In genomic region chr9:53921061-53921460, GRCm38 (mm10) we compare ENCODE assay signal across 24 mouse cellular contexts. TPM values are rescaled to one million over a fixed set of nuclear protein-coding genes. Genes with fewer than 3 reads are reported as not detected.
A peak's percentile ranks its signal among the peaks of the same experiment; 100 is the strongest.
DNase-seq lines count a peak whose midpoint lies in the region; ATAC-seq and TF ChIP-seq lines count a peak whose summit lies in the region.
"Had no signal": no experiment of that assay in that cellular context is flagged by ENCODE, and none has a peak within 500 bp of the region (broad histone marks: within the 10 kb centered on the region; RNA-seq: fewer than 3 reads in every experiment).

No protein-coding gene starts in this region.

- no peak overlapping the region for H3K4me3 ChIP-seq in forebrain, postnatal 0 days (ENCODE audit: low read depth, low read length)
- H3K4me3 ChIP-seq in forebrain, embryonic 10.5 days = no peak overlapping the region
- H3K4me3 ChIP-seq in layer of hippocampus, adult 2 months = no peak overlapping the region

- H3K9me3 ChIP-seq in forebrain, postnatal 0 days (ENCODE audit: low read length) = no peaks in the 10 kb centered on the region
- 0 out of 2 replicates have a peak, but pooled peaks cover 4% of the 10 kb centered on the region for H3K9me3 ChIP-seq in forebrain, embryonic 10.5 days
- H3K9me3 ChIP-seq: G1E had no signal

- no peak overlapping the region for H3K4me2 ChIP-seq in forebrain, postnatal 0 days (ENCODE audit: low read depth)

- peaks cover 8% of the 10 kb centered on the region for H3K4me1 ChIP-seq in forebrain, postnatal 0 days (ENCODE audit: insufficient read depth)
- H3K4me1 ChIP-seq in forebrain, embryonic 10.5 days = no peaks in the 10 kb centered on the region

- 51% methylated on average over 1 of the region's 1 CpGs for WGBS in forebrain, postnatal 0 days
- WGBS in forebrain, embryonic 10.5 days = 90% methylated on average over 1 of the region's 1 CpGs

- H3K9ac ChIP-seq in forebrain, postnatal 0 days = no peak overlapping the region

- H3K36me3 ChIP-seq in forebrain, postnatal 0 days (ENCODE audit: insufficient read depth) = peaks cover 20% of the 10 kb centered on the region
- H3K36me3 ChIP-seq in forebrain, embryonic 10.5 days (replicated peaks) = no peaks in the 10 kb centered on the region
- H3K36me3 ChIP-seq: G1E had no signal

- ATAC-seq in forebrain, postnatal 0 days = no peak
- ATAC-seq: activated CD4-positive, CD25-positive, alpha-beta regulatory T cell, adult 4 months; CD4-positive, CD25-positive, alpha-beta regulatory T cell, adult 4 months; Patski had no signal

- no peaks in the 10 kb centered on the region for H3K27me3 ChIP-seq in forebrain, postnatal 0 days (ENCODE audit: insufficient read depth, low read length)
- H3K27me3 ChIP-seq in forebrain, embryonic 10.5 days (ENCODE audit: poor library complexity, severe bottlenecking) = no peaks in the 10 kb centered on the region
- H3K27me3 ChIP-seq: CH12.LX, Patski had no signal

- peak; percentile 60 for DNase-seq in forebrain, postnatal 0 days
- no peak for DNase-seq in forebrain, embryonic 10.5 days (ENCODE audit: extremely low spot score, low spot score)
- no peak for DNase-seq in layer of hippocampus, adult 2 months (ENCODE audit: low spot score in 2 of 2)
- no peak for DNase-seq in layer of hippocampus, postnatal 25 days (ENCODE audit: extremely low spot score in 1 of 2, low spot score in 1 of 2)
- peak; percentile 64 to 67 for DNase-seq in right cerebral cortex, postnatal 10 days (ENCODE audit: low spot score in 2 of 2)
- no peak for DNase-seq in right cerebral cortex, postnatal 25 days
- peak; percentile 56 for DNase-seq in right cerebral cortex, postnatal 4 days
- no peak for DNase-seq in right cerebral cortex, postnatal 14 days
- DNase-seq: adrenal gland, adult 2 months; adrenal gland, adult 8-10 months; adrenal gland, postnatal 10 days; adrenal gland, postnatal 14 days; adrenal gland, postnatal 25 days; adrenal gland, postnatal 36 days; B cell, adult 2 months; cerebellum, adult 11 months; cerebellum, adult 11-12 months had no signal

- no peak overlapping the region for H3K27ac ChIP-seq in forebrain, postnatal 0 days (ENCODE audit: low read depth, low read length)
- no peak overlapping the region for H3K27ac ChIP-seq in forebrain, embryonic 10.5 days
- peak overlapping the region; percentile 18; the same call in 1 of the 2 replicates for H3K27ac ChIP-seq in layer of hippocampus, adult 2 months

- no peak for TF ChIP-seq CTCF in forebrain, postnatal 0 days (IDR thresholded peaks at IDR 0.05; ENCODE audit: low read depth)
- TF ChIP-seq CTCF in layer of hippocampus, adult 2 months (conservative IDR thresholded peaks at IDR 0.05) = no peak

RNA-seq across cellular contexts. Expression of gene Elmod1, which starts 54.0 kb away (rescaled TPM):
- 114 and 134 TPM in 2 replicates for total RNA-seq in forebrain, postnatal 0 days (2014; rRNA removed)
- 19.8 and 27.2 TPM in 2 replicates for polyA plus RNA-seq in forebrain, postnatal 0 days (2015; fragmentation: Nextera tagmentation; extraction: Ambion mirVana)
- 0.21 and 0.36 TPM in 2 replicates for polyA plus RNA-seq in forebrain, embryonic 10.5 days (2016; fragmentation: Nextera tagmentation; extraction: Ambion mirVana)
- 100 to 1,000 TPM; 237 to 243 TPM for total RNA-seq in layer of hippocampus, adult 2 months (2021)
- 100 to 1,000 TPM; 246 TPM for total RNA-seq in layer of hippocampus, postnatal 25 days (2021)
- total RNA-seq: CH12.LX, MEL had no signal
- polyA plus RNA-seq: activated CD4-positive, CD25-positive, alpha-beta regulatory T cell, adult 4 months; C2C12; CD4-positive, CD25-positive, alpha-beta regulatory T cell, adult 4 months; G1E had no signal

Comparison
In these comparisons a context has a peak if more than half of its experiments do, and no peak if none do; other contexts are left out.
1. DNase-seq: peak in forebrain, postnatal 0 days (single experiment), right cerebral cortex, postnatal 10 days (2 of 2) and right cerebral cortex, postnatal 4 days (single experiment); none in forebrain, embryonic 10.5 days (single experiment), layer of hippocampus, adult 2 months (0 of 2), layer of hippocampus, postnatal 25 days (0 of 2), right cerebral cortex, postnatal 25 days (single experiment) and right cerebral cortex, postnatal 14 days (single experiment).